Mouse (Mus musculus): ENCODE results near the gene Rab3ip. TPM values are rescaled to one million over a fixed set of nuclear protein-coding genes. Genes with fewer than 3 reads are reported as not detected.

Gene Rab3ip
- total and polyA plus RNA-seq, 2 experiments from 2014 or later, result 78.4 to 98.2 TPM

DNA sequence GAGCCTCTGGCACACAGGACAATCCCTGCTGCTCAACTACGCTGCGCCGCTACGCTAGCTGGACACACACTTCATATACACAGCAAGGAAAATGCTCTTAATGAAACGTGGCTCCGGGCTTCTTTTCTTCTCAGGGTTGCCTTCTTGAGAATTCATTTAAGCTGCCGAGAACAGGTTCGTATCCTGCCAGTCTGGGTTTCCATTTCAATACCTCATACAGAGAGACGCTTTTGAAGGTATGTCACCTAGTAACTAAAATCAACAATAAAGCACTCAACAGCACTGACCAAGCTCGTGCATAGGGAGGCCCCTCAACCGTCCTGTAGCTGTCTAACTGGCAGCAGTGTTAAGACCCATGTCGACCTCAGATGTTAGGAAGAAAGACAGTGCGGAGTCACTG, 18.2 kb downstream of the Rab3ip start:
- 85% methylated on average over 13 of the region's 13 CpGs for WGBS
- H3K4me3 ChIP-seq (ENCODE audit: low read depth, low read length), result no peak overlapping the region
- no peaks in the 10 kb centered on the region for H3K9me3 ChIP-seq (replicated peaks; ENCODE audit: control insufficient read depth, low read length)
- no peaks in the 10 kb centered on the region for H3K27me3 ChIP-seq (ENCODE audit: control insufficient read depth, insufficient read depth, low read length)
- DNase-seq (ENCODE audit: low spot score) (no peak), ATAC-seq (ENCODE audit: insufficient read depth, low read depth) (no peak)
- H3K9ac ChIP-seq (replicated peaks; ENCODE audit: low read depth, low read length), result no peak overlapping the region
- no peak overlapping the region for H3K4me2 ChIP-seq (ENCODE audit: low read depth, low read length)
- H3K36me3 ChIP-seq (replicated peaks; ENCODE audit: control insufficient read depth, insufficient read depth, low read length), result peaks cover 66% of the 10 kb centered on the region
- no peak overlapping the region for H3K27ac ChIP-seq (ENCODE audit: low read depth)
- TF ChIP-seq EP300 (IDR thresholded peaks at IDR 0.05; ENCODE audit: low read depth) (no peak), CTCF (IDR thresholded peaks at IDR 0.05; ENCODE audit: low read depth) (no peak)
- H3K4me1 ChIP-seq (ENCODE audit: control insufficient read depth, insufficient read depth), result peaks cover 3% of the 10 kb centered on the region; the same call in 1 of the 2 replicates

DNA sequence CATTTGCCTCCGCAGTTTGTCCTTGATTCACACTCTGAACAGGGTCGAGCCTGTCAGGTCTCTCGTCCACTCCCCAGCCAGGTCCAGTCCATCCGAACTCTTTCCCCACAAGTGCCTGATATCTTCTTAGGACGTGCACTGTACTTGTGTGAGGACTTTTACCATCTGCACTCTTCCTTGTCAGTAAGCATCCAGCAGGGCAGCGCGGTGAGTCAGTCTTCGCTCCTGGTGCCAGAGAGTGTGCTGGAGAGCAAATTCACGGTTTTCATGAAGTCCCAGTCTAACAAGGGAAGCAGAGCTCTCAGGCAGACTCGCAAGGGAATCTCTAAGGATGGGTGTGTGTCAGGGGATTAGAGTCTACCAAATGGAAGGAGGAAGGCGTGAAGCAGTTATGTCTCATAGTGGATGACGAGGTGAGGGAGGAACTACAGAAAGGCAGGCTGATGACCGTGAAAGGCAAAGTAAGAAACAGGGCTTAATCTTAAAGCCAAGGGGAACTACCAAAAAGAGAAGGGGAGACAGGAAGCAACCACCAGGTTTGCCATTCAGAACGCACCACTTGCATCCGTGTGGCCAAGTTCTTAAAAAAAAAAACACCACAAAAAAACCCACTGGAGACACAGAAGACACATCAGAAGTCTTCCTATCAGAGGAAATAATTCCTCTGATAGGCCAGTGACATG, 18.9 kb downstream of the Rab3ip start:
- TF ChIP-seq EP300 (IDR thresholded peaks at IDR 0.05; ENCODE audit: low read depth) (no peak), CTCF (IDR thresholded peaks at IDR 0.05; ENCODE audit: low read depth) (no peak)
- Histone ChIP-seq H3K4me2 (ENCODE audit: low read depth, low read length) (no peak overlapping the region), H3K27me3 (ENCODE audit: control insufficient read depth, insufficient read depth, low read length) (no peaks in the 10 kb centered on the region), H3K4me1 (ENCODE audit: control insufficient read depth, insufficient read depth) (peaks cover 3% of the 10 kb centered on the region; the same call in 1 of the 2 replicates), H3K4me3 (ENCODE audit: low read depth, low read length) (no peak overlapping the region), H3K9me3 (replicated peaks; ENCODE audit: control insufficient read depth, low read length) (no peaks in the 10 kb centered on the region), H3K27ac (ENCODE audit: low read depth) (no peak overlapping the region), H3K36me3 (replicated peaks; ENCODE audit: control insufficient read depth, insufficient read depth, low read length) (peaks cover 66% of the 10 kb centered on the region), H3K9ac (replicated peaks; ENCODE audit: low read depth, low read length) (no peak overlapping the region)
- ATAC-seq (ENCODE audit: insufficient read depth, low read depth) (no peak), DNase-seq (ENCODE audit: low spot score) (no peak)
- 73% methylated on average over 15 of the region's 15 CpGs for WGBS

DNA sequence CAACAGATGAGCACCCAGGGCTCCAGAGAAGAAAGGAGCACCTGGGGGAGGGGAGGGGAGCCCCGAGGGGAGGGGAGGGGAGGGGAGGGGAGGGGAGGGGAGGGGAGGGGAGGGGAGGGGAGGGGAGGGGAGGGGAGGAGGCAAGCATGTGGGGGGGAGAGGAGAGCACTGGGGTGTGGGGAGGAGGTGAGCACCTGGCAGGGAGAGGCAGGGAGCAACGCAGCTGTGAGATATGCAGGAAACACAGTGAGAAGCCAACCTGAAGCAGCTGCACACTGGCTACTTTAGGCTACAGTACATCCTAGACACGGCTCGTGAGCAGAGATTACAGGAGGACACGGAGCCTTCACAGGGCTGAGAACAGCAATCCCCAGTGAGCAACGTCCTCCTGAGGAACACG, 19.6 kb downstream of the Rab3ip start:
- WGBS, result 46% methylated on average over 6 of the region's 7 CpGs
- Histone ChIP-seq H3K4me2 (ENCODE audit: low read depth, low read length) (no peak overlapping the region), H3K9ac (replicated peaks; ENCODE audit: low read depth, low read length) (no peak overlapping the region), H3K27me3 (ENCODE audit: control insufficient read depth, insufficient read depth, low read length) (no peaks in the 10 kb centered on the region), H3K4me3 (ENCODE audit: low read depth, low read length) (no peak overlapping the region), H3K9me3 (replicated peaks; ENCODE audit: control insufficient read depth, low read length) (no peaks in the 10 kb centered on the region), H3K27ac (ENCODE audit: low read depth) (no peak overlapping the region), H3K36me3 (replicated peaks; ENCODE audit: control insufficient read depth, insufficient read depth, low read length) (peaks cover 66% of the 10 kb centered on the region), H3K4me1 (ENCODE audit: control insufficient read depth, insufficient read depth) (peaks cover 3% of the 10 kb centered on the region; the same call in 1 of the 2 replicates)
- DNase-seq (ENCODE audit: low spot score) (no peak), ATAC-seq (ENCODE audit: insufficient read depth, low read depth) (no peak)
- no peak for TF ChIP-seq EP300 (IDR thresholded peaks at IDR 0.05; ENCODE audit: low read depth)
- no peak for TF ChIP-seq CTCF (IDR thresholded peaks at IDR 0.05; ENCODE audit: low read depth)

- 48% methylated on average over 7 of the region's 7 CpGs for WGBS
- H3K4me3 ChIP-seq (ENCODE audit: low read depth, low read length), result no peak overlapping the region
- no peak overlapping the region for H3K27ac ChIP-seq (ENCODE audit: low read depth)
- DNase-seq (ENCODE audit: low spot score) (no peak), ATAC-seq (ENCODE audit: insufficient read depth, low read depth) (no peak)
- H3K4me1 ChIP-seq (ENCODE audit: control insufficient read depth, insufficient read depth), result peaks cover 3% of the 10 kb centered on the region; the same call in 1 of the 2 replicates
- H3K36me3 ChIP-seq (replicated peaks; ENCODE audit: control insufficient read depth, insufficient read depth, low read length), result peaks cover 66% of the 10 kb centered on the region
- TF ChIP-seq CTCF (IDR thresholded peaks at IDR 0.05; ENCODE audit: low read depth) (no peak), EP300 (IDR thresholded peaks at IDR 0.05; ENCODE audit: low read depth) (no peak)
- H3K9ac ChIP-seq (replicated peaks; ENCODE audit: low read depth, low read length), result no peak overlapping the region
- no peak overlapping the region for H3K4me2 ChIP-seq (ENCODE audit: low read depth, low read length)
- no peaks in the 10 kb centered on the region for H3K9me3 ChIP-seq (replicated peaks; ENCODE audit: control insufficient read depth, low read length)
- H3K27me3 ChIP-seq (ENCODE audit: control insufficient read depth, insufficient read depth, low read length), result no peaks in the 10 kb centered on the region
These were observed 20.1 kb downstream of the Rab3ip start for GRCm38 (mm10) chr10:116930506-116930905.

DNA sequence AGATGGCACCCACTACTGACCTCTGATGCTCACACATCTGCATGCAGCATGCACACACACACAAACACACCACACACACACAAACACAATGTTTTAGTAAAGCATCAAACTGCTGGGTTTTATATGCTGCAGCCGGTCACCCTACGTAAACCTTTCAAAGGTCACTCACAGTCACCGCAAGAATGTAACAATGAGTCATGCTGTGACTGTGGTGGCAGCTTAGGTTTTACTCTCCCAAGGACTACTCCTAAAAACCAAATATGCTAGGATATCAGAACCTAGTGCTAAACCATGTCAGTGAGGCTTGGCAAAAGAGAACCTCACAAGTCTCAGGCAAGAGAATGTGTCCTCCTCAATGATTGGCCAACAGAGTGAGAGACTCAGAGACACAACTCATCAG, 21.7 kb downstream of the Rab3ip start:
- no peak for TF ChIP-seq CTCF (IDR thresholded peaks at IDR 0.05; ENCODE audit: low read depth)
- DNase-seq (ENCODE audit: low spot score), result no peak
- H3K4me3 ChIP-seq (ENCODE audit: low read depth, low read length), result no peak overlapping the region
- no peak for ATAC-seq (ENCODE audit: insufficient read depth, low read depth)
- H3K27me3 ChIP-seq (ENCODE audit: control insufficient read depth, insufficient read depth, low read length), result no peaks in the 10 kb centered on the region
- H3K9me3 ChIP-seq (replicated peaks; ENCODE audit: control insufficient read depth, low read length), result no peaks in the 10 kb centered on the region
- H3K27ac ChIP-seq (ENCODE audit: low read depth), result no peak overlapping the region
- H3K4me1 ChIP-seq (ENCODE audit: control insufficient read depth, insufficient read depth), result peaks cover 3% of the 10 kb centered on the region; the same call in 1 of the 2 replicates
- H3K9ac ChIP-seq (replicated peaks; ENCODE audit: low read depth, low read length), result no peak overlapping the region
- H3K4me2 ChIP-seq (ENCODE audit: low read depth, low read length), result no peak overlapping the region
- H3K36me3 ChIP-seq (replicated peaks; ENCODE audit: control insufficient read depth, insufficient read depth, low read length), result peaks cover 67% of the 10 kb centered on the region
- WGBS, result 70% methylated on average over 3 of the region's 3 CpGs
